Mouse (Mus musculus) Muller cell, postnatal 12 days (primary cell): ENCODE data around the gene Apoh.

ENCODE experiments used
- DNase-seq: peaks from one replicate; pipeline ENCODE4 v3.0.0-alpha.2; 2015; ENCODE audit errors: inconsistent ontology term

Gene Apoh

DNA sequence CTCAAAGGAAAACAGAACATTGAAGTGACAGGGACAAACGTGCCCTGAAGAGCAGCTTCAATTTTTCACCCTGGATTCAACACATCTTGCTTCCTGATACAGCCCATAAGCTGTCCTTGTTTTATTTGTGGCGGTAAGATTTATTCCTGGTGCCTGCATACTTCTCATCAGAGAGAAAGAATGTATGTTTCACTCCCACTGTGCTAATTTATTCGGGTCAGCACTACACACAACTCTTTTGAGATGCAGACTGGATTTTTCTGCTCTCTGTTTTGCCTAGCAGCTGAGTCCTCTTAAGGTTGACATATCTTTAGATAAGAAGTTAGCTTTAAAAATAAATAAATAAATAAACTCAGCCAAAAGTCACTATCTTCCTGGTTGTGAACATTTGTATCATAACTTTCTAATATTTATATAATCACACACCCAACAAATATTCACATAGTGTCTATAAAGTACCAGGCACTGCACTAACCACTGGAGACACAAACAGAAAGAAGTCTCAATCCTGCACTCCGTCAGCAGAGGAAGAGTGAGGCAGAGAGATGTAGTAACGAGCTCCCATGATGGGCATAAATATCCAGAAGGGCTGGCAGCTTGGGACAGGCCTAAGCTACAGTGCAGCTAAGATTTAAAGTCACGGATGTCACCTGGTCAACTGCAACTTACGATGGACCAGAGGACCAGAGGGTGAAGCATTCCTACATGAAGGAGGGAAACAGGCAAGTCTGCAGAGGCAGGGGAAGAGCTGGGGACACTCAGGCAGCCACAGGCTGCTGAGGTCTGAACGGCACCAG, 9.4 kb upstream of the Apoh start:
- DNase-seq, result no peak

DNA sequence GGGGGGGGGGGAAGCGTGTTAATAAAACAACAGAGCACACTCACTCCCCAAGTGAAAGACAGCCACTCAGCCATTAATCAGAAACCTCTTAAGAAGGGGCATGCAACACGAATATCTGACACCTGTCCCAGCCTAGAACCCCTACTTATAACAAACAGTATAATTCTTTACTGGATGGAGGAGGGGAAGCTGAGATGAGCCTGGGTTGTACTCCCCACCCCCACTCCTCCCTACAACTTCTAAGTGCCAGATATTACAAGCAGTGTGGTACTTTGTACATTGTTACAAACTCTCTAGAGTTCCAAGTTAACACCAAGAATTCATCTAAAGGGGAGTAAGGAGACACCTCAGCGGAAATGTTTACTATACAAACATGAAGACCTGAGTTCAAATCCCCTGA, 8.5 kb upstream of the Apoh start:
- no peak for DNase-seq

DNA sequence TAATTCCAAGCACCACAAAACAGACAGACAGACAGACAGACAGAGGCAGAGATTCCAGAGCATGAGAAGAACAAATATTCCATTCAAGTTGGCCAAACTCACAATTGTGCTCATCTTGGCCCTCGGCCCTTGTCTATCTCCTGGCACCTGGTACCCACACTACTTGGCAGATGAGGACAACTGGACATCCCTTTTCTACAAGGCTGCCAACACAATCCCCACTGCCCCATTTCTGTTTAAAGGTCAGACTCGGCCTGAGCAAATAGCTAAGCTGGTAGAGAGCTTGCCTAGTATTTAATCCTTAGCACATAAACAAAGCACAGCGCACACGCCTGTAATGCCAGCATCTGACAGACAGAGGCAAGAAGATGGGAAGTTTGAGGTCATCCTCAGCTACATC, 7.6 kb upstream of the Apoh start:
- peak; percentile 27 for DNase-seq

DNA sequence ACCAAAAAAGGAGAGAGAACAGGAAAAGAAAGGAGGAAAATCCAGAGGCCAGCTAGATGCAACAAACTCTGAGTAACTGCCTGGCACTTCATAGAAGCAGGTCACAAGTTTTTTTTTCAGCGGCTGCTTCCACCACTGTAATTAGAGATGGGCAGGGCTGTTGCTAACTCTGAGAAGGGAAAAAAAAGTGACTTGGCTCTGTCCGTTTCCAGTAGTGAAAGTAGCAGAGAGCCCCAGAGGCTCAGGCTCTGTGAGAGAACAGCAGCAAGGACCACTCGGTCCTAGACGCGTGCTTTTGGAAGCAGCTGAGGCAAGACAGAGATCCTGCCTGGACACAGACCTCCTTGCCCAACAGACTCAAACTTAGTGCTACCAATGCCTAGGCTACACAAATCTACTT, 6.7 kb upstream of the Apoh start:
- DNase-seq, result peak; percentile 81

DNA sequence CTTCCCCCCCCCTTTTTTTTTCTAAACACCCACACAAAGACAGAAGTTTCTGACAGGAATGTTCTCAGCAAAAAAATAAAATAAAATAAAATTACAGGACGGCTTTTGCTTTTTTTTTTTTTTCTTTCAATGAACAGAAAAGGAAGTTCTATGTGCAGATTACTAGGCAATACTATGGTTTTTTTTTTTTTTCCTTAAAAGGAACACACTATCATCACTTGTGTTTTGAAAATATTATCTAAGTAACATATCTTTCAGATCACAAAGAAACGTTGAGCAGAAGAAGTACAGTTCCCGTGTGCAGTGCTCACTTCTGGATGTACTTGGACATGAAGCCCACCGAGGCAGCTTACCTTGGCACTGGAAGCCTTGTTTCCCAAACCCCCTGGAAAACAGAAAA, 2.9 kb upstream of the Apoh start:
- no peak for DNase-seq

DNA sequence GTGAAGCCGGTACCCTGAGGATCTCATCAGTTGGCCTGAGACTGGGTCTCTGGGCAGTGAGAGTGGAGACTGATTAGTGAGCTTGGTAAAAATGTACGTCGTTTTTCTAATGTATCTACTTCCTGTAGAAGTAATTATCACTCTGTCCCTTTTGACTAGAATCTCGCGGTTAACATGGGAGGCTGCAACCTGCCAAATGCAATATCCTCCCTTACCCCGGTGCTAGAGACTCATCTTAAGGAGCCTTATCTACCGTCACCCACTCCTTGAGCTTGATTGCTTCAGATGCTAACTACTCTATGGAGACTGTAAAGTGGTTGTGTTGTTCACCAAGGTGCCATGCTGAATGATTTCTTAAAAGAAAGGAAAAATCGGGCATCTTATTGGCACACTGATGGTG, 1.4 kb upstream of the Apoh start:
- no peak for DNase-seq

DNA sequence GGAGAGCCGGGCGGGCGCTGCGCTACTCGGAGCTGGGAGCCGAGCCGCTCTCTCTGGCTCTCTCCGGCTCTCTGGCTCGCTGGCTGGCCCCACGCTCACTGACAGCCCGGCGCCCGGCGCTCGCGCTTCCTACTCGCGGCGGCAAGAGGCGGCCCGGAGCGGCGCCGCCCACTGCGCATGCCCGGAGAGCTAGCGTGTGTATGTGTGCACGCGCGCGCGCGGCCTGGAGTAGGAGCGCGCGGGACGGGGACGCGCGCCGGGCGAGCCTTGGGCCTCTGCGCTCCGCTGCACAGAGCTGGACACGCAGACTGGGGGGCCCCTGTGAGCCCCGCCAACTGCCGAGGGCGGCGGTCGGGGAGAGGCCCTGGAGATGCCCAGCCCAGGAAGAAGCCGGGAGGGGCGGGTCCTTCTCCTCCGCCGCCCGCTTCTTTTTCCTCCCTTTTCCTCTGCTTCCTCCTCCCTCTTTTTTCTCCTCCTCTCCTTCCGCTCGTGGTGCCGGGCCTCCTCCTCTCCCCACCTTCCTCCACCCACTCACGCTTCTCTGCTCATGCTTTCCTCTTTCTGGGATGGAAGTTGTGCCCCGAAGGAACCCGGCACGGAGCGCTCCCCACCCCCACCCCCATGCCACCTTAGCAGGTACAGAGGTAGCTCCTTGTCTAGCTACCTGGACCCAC, 772 bp downstream of the Apoh start, which contains the start of gene Prkca:
TSS of gene Prkca (minus strand) at position 140 of the 674 bp plus-strand sequence.
- DNase-seq, result peak; percentile 97

DNA sequence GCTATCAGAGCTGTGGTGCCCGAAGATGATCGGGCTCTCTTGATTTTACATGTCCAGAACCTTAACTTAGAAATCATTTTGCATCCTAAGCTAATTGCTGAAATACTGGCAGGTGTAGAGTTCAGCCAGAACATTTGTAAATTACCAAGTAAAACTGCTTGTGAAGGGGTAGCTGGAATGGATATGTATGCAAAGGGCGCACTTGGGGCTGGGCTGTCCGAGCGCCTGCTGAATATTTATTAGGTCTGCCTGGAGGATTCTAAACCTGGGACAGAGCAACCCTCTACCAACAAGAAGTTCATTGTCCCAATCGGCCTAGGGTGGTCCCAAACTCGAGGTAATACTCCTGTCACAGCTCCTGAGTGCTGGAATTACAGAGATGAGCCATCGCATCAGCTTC, 1.6 kb downstream of the Apoh start:
- no peak for DNase-seq

DNA sequence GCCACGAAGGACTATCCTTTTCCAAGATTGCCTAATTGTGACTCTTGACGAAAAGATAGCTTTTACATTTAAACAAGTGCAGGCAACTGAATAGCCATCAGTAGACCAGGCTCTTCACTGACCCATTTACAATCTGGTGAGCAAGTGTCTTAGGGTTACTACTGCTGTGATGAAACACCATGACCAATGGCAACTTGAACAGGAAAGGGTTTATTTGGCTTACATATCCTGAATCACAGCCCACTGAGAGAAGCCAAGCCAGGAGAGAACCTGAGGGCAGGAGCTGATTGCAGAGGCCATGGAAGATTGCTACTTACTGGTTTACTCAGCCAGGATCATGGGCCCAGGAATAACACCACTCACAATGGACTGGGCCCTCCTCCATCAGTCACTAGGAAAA, 2.2 kb downstream of the Apoh start:
- DNase-seq, result no peak

DNA sequence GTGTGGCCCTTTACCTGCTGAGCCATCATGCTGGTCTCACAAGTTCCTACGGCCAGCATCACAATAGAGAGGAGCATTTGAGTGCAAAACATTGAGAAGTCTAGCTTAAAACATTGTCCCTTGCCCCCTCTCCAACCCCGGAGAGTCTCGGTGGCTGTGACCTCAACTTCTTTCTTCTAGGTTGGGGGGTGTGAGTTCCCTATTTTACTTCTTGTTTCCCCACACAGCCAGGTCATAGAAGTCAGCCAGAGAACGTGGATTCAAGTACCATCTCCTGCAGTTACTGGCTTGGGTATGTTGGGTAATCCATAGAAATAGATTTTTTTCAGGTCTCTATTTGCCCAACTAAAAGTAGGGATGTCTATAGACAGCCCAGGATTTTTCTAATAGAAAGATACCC, 7.6 kb downstream of the Apoh start:
- DNase-seq, result no peak

DNA sequence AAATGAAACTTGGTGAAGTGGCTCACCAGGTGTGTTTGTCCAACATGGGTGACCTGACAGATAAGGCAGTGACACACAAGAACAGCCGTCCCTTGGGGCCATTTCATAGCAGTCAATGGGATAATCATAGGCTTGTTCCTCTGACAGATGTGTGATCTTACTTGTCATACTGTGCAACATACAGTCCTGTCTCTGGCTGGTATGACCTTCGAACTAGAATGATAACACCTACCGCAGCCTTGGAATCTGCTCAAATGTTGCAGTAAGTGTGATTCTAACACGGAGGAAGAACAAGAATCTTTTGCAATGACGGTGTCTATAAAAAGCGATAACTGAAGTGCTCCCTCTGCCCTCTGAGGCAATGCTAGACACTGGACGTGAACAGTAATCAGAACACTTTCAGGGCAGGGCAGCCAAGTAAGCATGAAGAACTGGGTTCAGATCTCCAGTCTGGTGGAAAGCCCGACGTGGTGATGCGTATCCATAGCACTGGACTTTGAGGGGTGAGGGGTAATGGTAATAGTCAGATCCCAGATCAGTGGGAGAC, 9.8 kb downstream of the Apoh start:
- DNase-seq, result no peak

DNA sequence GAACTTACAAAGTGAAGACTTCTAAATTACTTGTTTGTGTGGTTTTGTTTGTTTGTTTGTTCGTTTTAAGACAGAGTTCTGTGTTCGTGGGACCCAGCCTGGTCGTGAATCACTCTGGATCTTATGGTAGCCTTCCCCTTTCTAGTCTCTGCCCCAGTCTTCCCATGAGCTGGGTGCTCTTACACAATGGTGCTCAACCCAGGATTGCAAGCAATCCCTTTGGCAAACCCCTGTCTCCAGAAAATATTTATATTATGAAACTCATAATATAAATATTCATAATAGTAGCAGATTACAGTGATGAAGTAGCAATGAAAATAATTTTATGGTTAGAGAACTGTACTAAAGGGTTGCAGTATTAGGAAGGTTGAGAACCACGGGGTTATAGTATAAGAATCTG, 12.9 kb downstream of the Apoh start:
- no peak for DNase-seq

DNA sequence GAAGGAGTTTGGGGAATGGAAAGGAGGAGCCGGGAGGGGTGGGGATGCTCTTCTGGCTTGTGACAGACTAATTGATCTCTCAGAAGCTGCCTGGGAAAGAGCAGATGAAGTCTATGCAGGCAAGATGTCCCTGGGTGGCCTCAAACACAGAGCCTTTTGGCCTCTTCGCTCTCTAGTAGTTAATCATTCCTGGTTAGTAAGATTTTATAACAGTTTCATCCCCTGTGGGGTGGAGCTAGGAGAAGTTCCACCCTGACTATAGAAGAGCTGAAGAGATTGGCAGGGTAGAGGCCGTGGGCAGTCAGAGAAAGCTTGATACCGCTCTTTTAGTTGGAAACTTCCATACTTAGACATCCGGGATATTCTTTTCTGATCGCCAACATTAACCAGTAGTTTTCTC, 15.8 kb downstream of the Apoh start:
- DNase-seq, result no peak

DNA sequence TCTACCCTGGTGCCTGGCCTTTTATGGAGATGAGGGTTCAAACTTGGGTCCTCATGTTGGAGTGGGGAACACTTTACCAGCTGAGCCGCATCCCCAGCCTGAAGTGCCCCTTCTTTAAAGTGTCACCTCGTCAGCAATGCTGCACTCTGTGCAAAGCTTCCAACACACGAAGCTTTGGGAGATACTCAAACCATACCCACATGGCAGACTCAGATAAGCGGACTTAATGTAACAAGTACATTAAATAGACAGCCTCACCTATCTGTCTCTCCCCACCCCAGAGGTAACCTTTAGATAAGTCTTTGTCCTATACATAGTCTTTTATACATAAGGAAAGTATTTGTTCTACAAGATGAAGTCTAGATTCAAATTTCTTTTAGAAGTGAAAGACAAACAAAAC, 17.8 kb downstream of the Apoh start:
- no peak for DNase-seq

DNA sequence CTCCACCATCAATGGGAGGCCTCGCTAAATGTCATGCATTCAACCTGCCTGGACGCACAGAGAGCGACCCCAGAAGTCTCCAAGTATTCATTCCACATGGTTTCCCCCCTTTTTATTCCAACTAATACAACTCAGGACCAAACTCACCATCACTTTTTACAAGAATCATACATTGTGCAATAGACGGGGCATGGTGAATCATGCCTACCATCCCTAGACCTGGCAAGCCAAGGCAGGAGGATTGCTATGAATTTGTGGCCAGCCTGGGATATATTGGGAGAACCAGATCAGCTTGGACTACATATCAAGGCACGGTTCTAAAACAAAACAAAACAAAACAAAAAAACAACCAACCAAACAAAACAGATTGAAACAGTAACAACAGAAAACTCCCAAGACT, 19.8 kb downstream of the Apoh start:
- DNase-seq, result no peak

DNA sequence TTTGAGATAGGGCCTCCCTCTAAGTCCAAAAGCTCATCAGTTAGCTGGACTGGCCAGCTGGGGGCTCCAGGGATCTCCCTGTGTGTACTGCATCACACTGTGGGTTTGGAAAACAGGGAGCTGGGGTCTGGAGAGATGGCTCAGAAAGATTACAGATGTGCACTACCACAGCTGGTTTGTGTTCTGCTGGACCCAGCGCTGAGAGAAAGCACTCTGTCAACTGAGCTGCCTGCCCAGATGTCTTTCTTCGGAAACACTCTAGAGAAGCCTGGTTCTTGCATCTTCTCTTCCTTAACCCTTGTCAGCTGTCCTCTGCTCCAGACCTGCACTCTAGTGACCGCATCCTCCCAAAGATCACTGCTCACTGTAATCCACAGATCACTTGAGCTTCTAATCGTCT, 20.8 kb downstream of the Apoh start:
- DNase-seq, result no peak

DNA sequence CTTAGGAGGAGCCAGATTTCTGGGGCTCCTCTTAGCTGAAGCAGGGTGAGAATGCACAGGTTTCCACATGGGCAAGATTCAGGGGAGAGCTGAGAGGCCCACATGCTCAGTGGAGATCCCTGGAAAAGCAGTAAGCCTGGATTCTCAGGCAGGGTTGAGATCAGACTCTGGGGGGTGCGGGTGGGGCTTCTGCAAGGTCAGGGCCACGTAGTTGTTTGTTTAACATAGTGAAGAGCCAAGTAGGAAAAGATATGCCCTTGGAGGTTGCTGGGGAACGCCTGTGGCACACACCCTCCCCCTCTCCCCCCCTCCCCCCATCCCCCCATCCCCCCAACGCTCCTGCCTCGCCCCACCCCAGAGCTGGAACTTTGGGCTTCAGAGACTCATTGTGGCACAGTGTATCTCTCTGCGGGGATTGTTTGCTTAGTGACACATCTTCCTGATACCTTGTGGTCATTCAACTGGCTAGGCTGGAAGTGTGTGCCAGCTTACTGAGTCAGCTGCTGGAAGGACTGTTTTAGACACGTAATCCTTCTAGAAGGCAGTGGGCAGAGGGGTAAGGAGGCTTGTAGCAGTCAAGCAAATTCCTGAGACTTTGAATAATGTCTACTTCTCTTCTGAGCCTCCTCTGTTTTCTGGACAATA, 21.9 kb downstream of the Apoh start:
- peak; percentile 83 for DNase-seq

DNA sequence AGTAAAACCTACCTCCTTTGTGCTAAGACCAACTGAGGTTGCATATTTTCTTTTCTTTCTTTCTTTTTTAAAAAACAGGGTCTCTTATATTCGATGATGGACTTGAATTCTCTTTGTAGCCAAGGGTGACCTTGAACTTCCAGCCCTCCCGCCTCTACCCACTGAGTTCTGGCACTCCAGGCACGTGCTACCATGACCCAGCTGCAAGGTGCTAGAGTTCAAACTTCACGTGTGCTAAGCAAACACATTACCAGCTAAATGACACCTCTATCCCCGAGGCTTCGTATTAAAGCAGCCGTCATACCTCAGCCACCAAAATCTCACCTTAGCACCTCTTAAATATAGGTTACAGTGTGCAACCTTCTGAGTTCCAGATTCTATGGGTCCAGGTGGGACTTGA, 22.4 kb downstream of the Apoh start:
- no peak for DNase-seq

DNA sequence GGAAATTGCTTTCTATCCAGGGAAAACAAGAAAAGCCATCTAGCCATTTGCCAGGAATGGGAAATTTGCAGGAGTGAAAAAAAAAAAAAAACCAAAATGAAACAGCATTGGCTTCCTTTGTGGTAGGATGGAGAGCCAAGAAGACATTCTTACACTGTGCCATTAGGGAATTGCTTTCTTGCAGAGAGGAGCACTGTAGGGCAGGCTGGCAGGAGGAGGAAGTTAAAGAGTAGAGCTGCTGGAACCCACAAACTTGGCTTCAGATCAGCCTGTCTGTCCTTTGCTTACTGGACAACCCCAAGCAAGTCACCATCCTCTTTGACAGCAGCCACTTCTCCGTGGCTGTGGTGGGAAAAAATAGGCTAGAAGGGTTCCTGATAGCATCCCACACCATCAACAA, 23.9 kb downstream of the Apoh start:
- DNase-seq, result peak; percentile 22

DNA sequence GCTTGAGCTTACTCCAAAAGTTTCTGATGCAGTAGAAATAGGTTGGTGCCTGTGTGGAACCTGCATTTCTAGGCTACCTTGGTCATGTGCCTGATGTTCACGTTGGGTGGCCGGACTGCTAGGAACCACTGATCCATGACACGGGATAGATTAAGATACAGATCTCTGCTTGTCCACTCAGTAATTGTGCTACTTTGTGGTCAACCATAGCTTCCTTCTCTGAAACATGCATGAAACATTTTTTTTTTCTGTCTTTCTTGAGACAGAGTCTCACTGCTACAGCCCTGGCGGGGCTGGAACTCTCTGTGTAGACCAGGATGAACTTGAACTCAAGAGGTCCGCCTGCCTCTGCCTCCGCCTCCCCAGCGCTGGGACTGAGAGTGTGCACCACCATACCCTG, 33.7 kb downstream of the Apoh start:
- DNase-seq, result no peak

DNA sequence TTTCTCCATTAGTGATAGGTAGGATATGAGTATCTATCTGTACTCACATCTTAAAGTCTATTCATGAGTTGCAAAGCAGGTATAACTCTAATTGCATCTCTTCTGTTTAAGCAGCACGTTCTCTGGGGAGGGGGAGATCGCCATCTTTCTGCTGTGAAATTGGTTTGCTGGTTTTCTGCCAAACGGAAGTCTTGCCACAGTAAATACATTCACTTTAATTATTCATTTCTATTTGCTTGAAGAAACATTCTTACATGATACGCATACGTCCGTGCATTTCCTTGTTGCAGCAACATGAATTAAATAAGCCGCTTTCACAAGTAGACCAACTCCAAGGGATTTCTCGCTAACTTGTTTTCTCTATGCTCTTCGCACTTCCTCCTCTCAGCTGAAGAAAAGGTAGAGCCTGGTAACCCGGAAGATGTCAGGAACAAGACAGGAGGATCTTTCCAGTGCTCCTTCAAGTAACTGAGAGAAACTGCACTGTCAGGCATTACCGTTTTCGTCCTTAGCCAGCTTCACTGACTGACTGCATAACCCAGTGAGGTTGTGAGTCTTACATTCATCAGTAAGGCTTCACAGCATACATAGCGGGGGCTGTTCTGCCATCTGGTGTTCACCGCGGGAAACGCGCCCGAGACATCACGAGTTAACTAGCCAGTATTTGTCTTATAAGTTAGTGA, 34.7 kb downstream of the Apoh start:
- peak; percentile 75 for DNase-seq

DNA sequence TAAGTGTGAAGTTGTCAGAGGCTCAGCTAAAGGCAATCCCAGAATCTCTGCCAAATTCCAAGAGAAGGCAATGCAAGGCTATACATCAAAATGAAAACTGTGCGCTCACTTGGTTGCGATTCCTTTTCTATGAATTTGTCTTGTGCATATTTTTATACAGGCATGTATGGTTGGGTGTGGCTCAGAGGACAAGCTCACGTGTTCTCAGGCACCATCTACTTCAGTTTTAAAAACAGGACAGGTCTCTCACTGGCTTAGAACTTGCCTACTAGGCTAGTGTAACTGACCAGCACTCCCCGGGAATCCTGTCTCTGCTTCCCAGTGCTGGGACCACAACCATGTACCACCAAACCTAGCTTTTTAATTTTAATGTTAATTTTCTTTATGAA, 35.2 kb downstream of the Apoh start:
- no peak for DNase-seq
